Mouse (Mus musculus) right cerebral cortex, postnatal 10 days (tissue): ENCODE data around the gene Zfp39.

Experiments used
- DNase-seq, 2 experiments: peaks; one replicate each; pipeline ENCODE4 v3.0.0; 2021; ENCODE audit warnings: low spot score in 2 of 2

Gene Zfp39

GRCm38 (mm10) chr11:58903511-58904409 is at the start of gene Zfp39:
Zfp39 (minus strand) TSS chr11:58904225.
- DNase-seq, result peak; percentile 96 to 97

GRCm38 (mm10) chr11:58953351-58954169 is 49.5 kb upstream of the Zfp39 start:
- peak in 1 of 2 experiments; percentile 48 for DNase-seq

- DNase-seq, result no peak
These were observed 47.2 kb upstream of the Zfp39 start for GRCm38 (mm10) chr11:58951210-58951609.

- DNase-seq, result peak; percentile 83 to 89
These were observed 45.7 kb upstream of the Zfp39 start for GRCm38 (mm10) chr11:58949480-58950431.

GRCm38 (mm10) chr11:58948542-58949479 is 44.8 kb upstream of the Zfp39 start, which contains the start of gene Hist3h2ba:
Hist3h2ba (plus strand) TSS chr11:58948920.
- DNase-seq, result peak; percentile 85 to 91

- peak; percentile 82 to 84 for DNase-seq
These were observed 43.9 kb upstream of the Zfp39 start for GRCm38 (mm10) chr11:58947798-58948528.

- no peak for DNase-seq
These were observed 43.3 kb upstream of the Zfp39 start for GRCm38 (mm10) chr11:58947306-58947705.

- no peak for DNase-seq
These were observed 40.1 kb upstream of the Zfp39 start for GRCm38 (mm10) chr11:58944136-58944535.

GRCm38 (mm10) chr11:58939088-58939439 is 35.0 kb upstream of the Zfp39 start:
- DNase-seq, result no peak

- DNase-seq, result peak; percentile 95 to 96
These were observed 34.5 kb upstream of the Zfp39 start, which contains the start of gene Rnf187 for GRCm38 (mm10) chr11:58938322-58939087. Rnf187 (minus strand) TSS chr11:58938916.

GRCm38 (mm10) chr11:58937909-58938308 is 33.9 kb upstream of the Zfp39 start:
- DNase-seq, result no peak

GRCm38 (mm10) chr11:58931576-58931975 is 27.6 kb upstream of the Zfp39 start:
- no peak for DNase-seq

GRCm38 (mm10) chr11:58930254-58930653 is 26.2 kb upstream of the Zfp39 start:
- no peak for DNase-seq

GRCm38 (mm10) chr11:58929641-58930040 is 25.6 kb upstream of the Zfp39 start:
- DNase-seq, result no peak

- no peak for DNase-seq
These were observed 25.0 kb upstream of the Zfp39 start for GRCm38 (mm10) chr11:58929055-58929454.

- DNase-seq, result peak in 1 of 2 experiments; percentile 53
These were observed 24.0 kb upstream of the Zfp39 start for GRCm38 (mm10) chr11:58927790-58928651.

- DNase-seq, result no peak
These were observed 23.0 kb upstream of the Zfp39 start for GRCm38 (mm10) chr11:58927053-58927452.

- DNase-seq, result no peak
These were observed 22.6 kb upstream of the Zfp39 start for GRCm38 (mm10) chr11:58926651-58927050.
